ENCODE assay signal across 24 mouse cellular contexts in genomic region chr3:34574711-34575350, GRCm38 (mm10).
DNase-seq lines count a peak whose midpoint lies in the region; ATAC-seq lines count a peak whose summit lies in the region.
"Had no signal": no experiment of that assay in that cellular context is flagged by ENCODE, and none has a peak within 500 bp of the region (broad histone marks: within the 10 kb centered on the region; RNA-seq: fewer than 3 reads in every experiment).

No protein-coding gene starts in this region.

- H3K4me2 ChIP-seq in forebrain, embryonic 13.5 days: no peak overlapping the region
- H3K4me2 ChIP-seq in midbrain, embryonic 13.5 days (replicated peaks): no peak overlapping the region
- H3K4me2 ChIP-seq: embryonic facial prominence, embryonic 12.5 days; forebrain, embryonic 15.5 days had no signal

- H3K27ac ChIP-seq in forebrain, embryonic 10.5 days: peak overlapping the region; percentile 54
- H3K27ac ChIP-seq in forebrain, embryonic 13.5 days: no peak overlapping the region
- H3K27ac ChIP-seq in midbrain, embryonic 10.5 days (replicated peaks): peak overlapping the region; percentile 64
- no peak overlapping the region for H3K27ac ChIP-seq in midbrain, embryonic 13.5 days
- H3K27ac ChIP-seq: embryonic facial prominence, embryonic 10.5 days; embryonic facial prominence, embryonic 12.5 days; forebrain, embryonic 15.5 days had no signal

- no peak overlapping the region for H3K4me3 ChIP-seq in forebrain, embryonic 10.5 days
- H3K4me3 ChIP-seq in forebrain, embryonic 13.5 days: no peak overlapping the region
- H3K4me3 ChIP-seq in midbrain, embryonic 10.5 days: no peak overlapping the region
- H3K4me3 ChIP-seq in midbrain, embryonic 13.5 days (replicated peaks): no peak overlapping the region
- H3K4me3 ChIP-seq: embryonic facial prominence, embryonic 10.5 days; embryonic facial prominence, embryonic 12.5 days; forebrain, embryonic 15.5 days had no signal

- H3K27me3 ChIP-seq in forebrain, embryonic 10.5 days (ENCODE audit: poor library complexity, severe bottlenecking): peaks cover 49% of the 10 kb centered on the region
- H3K27me3 ChIP-seq in forebrain, embryonic 13.5 days: 0 out of 2 replicates have a peak, but pooled peaks cover 11% of the 10 kb centered on the region
- peaks cover 8% of the 10 kb centered on the region for H3K27me3 ChIP-seq in midbrain, embryonic 10.5 days (ENCODE audit: low read depth, poor library complexity, severe bottlenecking)
- H3K27me3 ChIP-seq in midbrain, embryonic 13.5 days: peaks cover 5% of the 10 kb centered on the region; the same call in 1 of the 2 replicates
- H3K27me3 ChIP-seq: CH12.LX; embryonic facial prominence, embryonic 12.5 days; forebrain, embryonic 15.5 days had no signal

- WGBS in forebrain, embryonic 10.5 days: 52% methylated on average over 9 of the region's 9 CpGs
- 41% methylated on average over 9 of the region's 9 CpGs for WGBS in forebrain, embryonic 13.5 days
- WGBS in midbrain, embryonic 10.5 days: 62% methylated on average over 9 of the region's 9 CpGs
- 52% methylated on average over 9 of the region's 9 CpGs for WGBS in midbrain, embryonic 13.5 days

- no peak overlapping the region for H3K9ac ChIP-seq in forebrain, embryonic 13.5 days
- no peak overlapping the region for H3K9ac ChIP-seq in midbrain, embryonic 13.5 days (replicated peaks)
- H3K9ac ChIP-seq: embryonic facial prominence, embryonic 12.5 days; forebrain, embryonic 15.5 days; forebrain, postnatal 0 days had no signal

- no peak for ATAC-seq in forebrain, embryonic 13.5 days
- no peak for ATAC-seq in midbrain, embryonic 13.5 days
- ATAC-seq: activated CD4-positive, CD25-positive, alpha-beta regulatory T cell, adult 4 months; CD4-positive, CD25-positive, alpha-beta regulatory T cell, adult 4 months; forebrain, embryonic 15.5 days; forebrain, postnatal 0 days; Patski had no signal

- no peak for DNase-seq in forebrain, embryonic 10.5 days (ENCODE audit: extremely low spot score, low spot score)
- DNase-seq in heart, adult 11 months: peak; percentile 71
- DNase-seq in heart, adult 18-20 months: no peak
- no peak for DNase-seq in midbrain, embryonic 10.5 days (ENCODE audit: low spot score)
- DNase-seq: adrenal gland, adult 8-10 months; adrenal gland, postnatal 14 days; adrenal gland, postnatal 36 days; B cell, adult 2 months; cerebellum, adult 11-12 months; cerebellum, adult 2 months; cerebellum, adult 9-10 months; cerebellum, postnatal 10 days; cerebellum, postnatal 25 days; forebrain, postnatal 0 days had no signal

- H3K36me3 ChIP-seq in forebrain, embryonic 10.5 days (replicated peaks): peaks cover 20% of the 10 kb centered on the region
- H3K36me3 ChIP-seq in forebrain, embryonic 13.5 days (ENCODE audit: poor library complexity, severe bottlenecking): no peaks in the 10 kb centered on the region
- peaks cover 15% of the 10 kb centered on the region; the same call in 1 of the 2 replicates for H3K36me3 ChIP-seq in midbrain, embryonic 10.5 days
- H3K36me3 ChIP-seq in midbrain, embryonic 13.5 days: no peaks in the 10 kb centered on the region
- H3K36me3 ChIP-seq: embryonic facial prominence, embryonic 10.5 days; embryonic facial prominence, embryonic 12.5 days; forebrain, embryonic 15.5 days; G1E had no signal

- no peaks in the 10 kb centered on the region for H3K9me3 ChIP-seq in forebrain, embryonic 10.5 days
- H3K9me3 ChIP-seq in forebrain, embryonic 13.5 days (replicated peaks): no peaks in the 10 kb centered on the region
- no peaks in the 10 kb centered on the region for H3K9me3 ChIP-seq in midbrain, embryonic 10.5 days (replicated peaks)
- no peaks in the 10 kb centered on the region for H3K9me3 ChIP-seq in midbrain, embryonic 13.5 days
- H3K9me3 ChIP-seq: embryonic facial prominence, embryonic 10.5 days; embryonic facial prominence, embryonic 12.5 days; forebrain, embryonic 15.5 days had no signal

- peaks cover 78% of the 10 kb centered on the region for H3K4me1 ChIP-seq in forebrain, embryonic 10.5 days
- H3K4me1 ChIP-seq in forebrain, embryonic 13.5 days: peaks cover 77% of the 10 kb centered on the region
- H3K4me1 ChIP-seq in midbrain, embryonic 10.5 days: peaks cover 66% of the 10 kb centered on the region
- H3K4me1 ChIP-seq in midbrain, embryonic 13.5 days (replicated peaks): peaks cover 65% of the 10 kb centered on the region

Comparison
In these comparisons a context has a peak if more than half of its experiments do, and no peak if none do; other contexts are left out.
1. H3K27ac ChIP-seq: peak in forebrain, embryonic 10.5 days (single experiment) and midbrain, embryonic 10.5 days (single experiment); none in forebrain, embryonic 13.5 days (single experiment) and midbrain, embryonic 13.5 days (single experiment).